Comparison of ENCODE assay signal across 20 mouse cellular contexts in the genomic region with DNA sequence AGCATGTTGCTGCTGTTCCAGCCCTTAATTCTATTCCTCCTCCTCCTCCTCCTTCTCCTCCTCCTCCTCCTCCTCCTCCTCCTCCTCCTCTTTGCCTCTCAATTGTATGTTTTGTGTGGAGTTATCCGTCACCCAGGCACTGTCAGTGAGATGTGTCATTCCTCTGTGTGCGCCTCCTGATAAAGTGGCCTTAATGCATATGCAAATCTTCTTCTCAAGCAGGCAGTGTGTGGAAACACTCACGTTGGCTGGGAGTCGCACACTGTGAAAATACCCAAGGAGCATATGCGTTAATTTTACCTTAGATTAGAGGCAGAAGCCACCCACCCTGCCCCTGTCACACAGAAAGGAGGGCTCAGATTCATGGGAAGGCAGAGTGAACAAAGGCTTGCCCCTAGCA.
A peak's percentile ranks its signal among the peaks of the same experiment; 100 is the strongest.
DNase-seq lines count a peak whose midpoint lies in the region; ATAC-seq and TF ChIP-seq lines count a peak whose summit lies in the region.
"Had no signal": no experiment of that assay in that cellular context is flagged by ENCODE, and none has a peak within 500 bp of the region (broad histone marks: within the 10 kb centered on the region; RNA-seq: fewer than 3 reads in every experiment).

No protein-coding gene starts in this region.

- H3K4me3 ChIP-seq in liver, embryonic 11.5 days (ENCODE audit: low read depth, low read length): no peak overlapping the region
- H3K4me3 ChIP-seq in liver, postnatal 0 days (ENCODE audit: low read depth, low read length): no peak overlapping the region
- H3K4me3 ChIP-seq in hindbrain, embryonic 14.5 days (replicated peaks; ENCODE audit: low read length): no peak overlapping the region
- H3K4me3 ChIP-seq: embryonic facial prominence, embryonic 12.5 days; intestine, embryonic 15.5 days; kidney, embryonic 15.5 days; midbrain, embryonic 10.5 days had no signal

- peak; percentile 57; the same call in 1 of the 2 replicates for ATAC-seq in liver, embryonic 11.5 days (replicated peaks; ENCODE audit: low FRiP score)
- no peak for ATAC-seq in liver, postnatal 0 days
- peak; percentile 24; the same call in 1 of the 2 replicates for ATAC-seq in hindbrain, embryonic 14.5 days (ENCODE audit: low FRiP score)
- ATAC-seq: intestine, embryonic 15.5 days had no signal

- TF ChIP-seq CTCF in liver, postnatal 0 days (IDR thresholded peaks at IDR 0.05; ENCODE audit: low read depth): no peak

- H3K9ac ChIP-seq in liver, embryonic 11.5 days (ENCODE audit: low read depth, low read length): no peak overlapping the region
- H3K9ac ChIP-seq in liver, postnatal 0 days (replicated peaks): no peak overlapping the region
- no peak overlapping the region for H3K9ac ChIP-seq in hindbrain, embryonic 14.5 days
- H3K9ac ChIP-seq: embryonic facial prominence, embryonic 12.5 days; intestine, embryonic 15.5 days; kidney, embryonic 15.5 days had no signal

- H3K9me3 ChIP-seq in liver, embryonic 11.5 days (ENCODE audit: control insufficient read depth, low read length): no peaks in the 10 kb centered on the region
- no peaks in the 10 kb centered on the region for H3K9me3 ChIP-seq in liver, postnatal 0 days (ENCODE audit: low read length)
- H3K9me3 ChIP-seq in hindbrain, embryonic 14.5 days (ENCODE audit: control insufficient read depth, low read length): no peaks in the 10 kb centered on the region
- H3K9me3 ChIP-seq: embryonic facial prominence, embryonic 12.5 days; intestine, embryonic 15.5 days; kidney, embryonic 15.5 days; midbrain, embryonic 10.5 days had no signal

- no peaks in the 10 kb centered on the region for H3K36me3 ChIP-seq in liver, embryonic 11.5 days (ENCODE audit: control insufficient read depth, insufficient read depth, low read length)
- no peaks in the 10 kb centered on the region for H3K36me3 ChIP-seq in liver, postnatal 0 days (replicated peaks; ENCODE audit: insufficient read depth, low read length)
- no peaks in the 10 kb centered on the region for H3K36me3 ChIP-seq in hindbrain, embryonic 14.5 days (replicated peaks; ENCODE audit: control insufficient read depth, insufficient read depth)
- H3K36me3 ChIP-seq: embryonic facial prominence, embryonic 12.5 days; intestine, embryonic 15.5 days; kidney, embryonic 15.5 days; midbrain, embryonic 10.5 days had no signal

- no peaks in the 10 kb centered on the region for H3K4me1 ChIP-seq in liver, embryonic 11.5 days (replicated peaks; ENCODE audit: control insufficient read depth, insufficient read depth, low read length)
- H3K4me1 ChIP-seq in liver, postnatal 0 days (ENCODE audit: insufficient read depth): no peaks in the 10 kb centered on the region
- H3K4me1 ChIP-seq in hindbrain, embryonic 14.5 days (replicated peaks; ENCODE audit: control insufficient read depth, insufficient read depth, low read length): no peaks in the 10 kb centered on the region
- H3K4me1 ChIP-seq: embryonic facial prominence, embryonic 12.5 days; intestine, embryonic 15.5 days; kidney, embryonic 15.5 days had no signal

- H3K4me2 ChIP-seq in liver, embryonic 11.5 days: no peak overlapping the region
- no peak overlapping the region for H3K4me2 ChIP-seq in liver, postnatal 0 days (ENCODE audit: low read depth, low read length)
- H3K4me2 ChIP-seq in hindbrain, embryonic 14.5 days (replicated peaks): no peak overlapping the region
- H3K4me2 ChIP-seq: embryonic facial prominence, embryonic 12.5 days; intestine, embryonic 15.5 days; kidney, embryonic 15.5 days had no signal

- TF ChIP-seq EP300 in liver, postnatal 0 days (IDR thresholded peaks at IDR 0.05; ENCODE audit: low read depth): no peak

- 45% methylated on average over 5 of the region's 5 CpGs for WGBS in liver, embryonic 11.5 days
- WGBS in liver, postnatal 0 days (ENCODE audit: insufficient replicate concordance): 35% methylated on average over 5 of the region's 5 CpGs
- WGBS in hindbrain, embryonic 14.5 days: 12% methylated on average over 5 of the region's 5 CpGs

- no peaks in the 10 kb centered on the region for H3K27me3 ChIP-seq in liver, embryonic 11.5 days (replicated peaks; ENCODE audit: control insufficient read depth, insufficient read depth, low read length)
- H3K27me3 ChIP-seq in liver, postnatal 0 days (ENCODE audit: insufficient read depth, low read length): no peaks in the 10 kb centered on the region
- no peaks in the 10 kb centered on the region for H3K27me3 ChIP-seq in hindbrain, embryonic 14.5 days (ENCODE audit: control insufficient read depth, insufficient read depth, low read length)
- H3K27me3 ChIP-seq: CH12.LX; intestine, embryonic 15.5 days had no signal

- intact Hi-C loops in heart, postnatal 25 days (cut with DNase I): no loop called here

- no peak overlapping the region for H3K27ac ChIP-seq in liver, embryonic 11.5 days (ENCODE audit: low read depth, low read length)
- H3K27ac ChIP-seq in liver, postnatal 0 days (ENCODE audit: low read depth): no peak overlapping the region
- H3K27ac ChIP-seq in hindbrain, embryonic 14.5 days: no peak overlapping the region
- H3K27ac ChIP-seq: embryonic facial prominence, embryonic 12.5 days; intestine, embryonic 15.5 days; kidney, embryonic 15.5 days; midbrain, embryonic 10.5 days had no signal

- DNase-seq in embryo, embryonic 11 days: peak; percentile 17
- DNase-seq in embryo, embryonic 10 days (ENCODE audit: low spot score): no peak
- DNase-seq in liver, embryonic 11.5 days (ENCODE audit: low spot score): no peak
- no peak for DNase-seq in liver, postnatal 0 days
- peak; percentile 32 for DNase-seq in brain, adult 2 months (ENCODE audit: low read depth, low spot score)
- DNase-seq in hindbrain, embryonic 14.5 days (ENCODE audit: low spot score): no peak
- no peak for DNase-seq in heart, postnatal 25 days (ENCODE audit: low spot score)
- no peak for DNase-seq in urinary bladder, postnatal 14 days (ENCODE audit: low spot score)
- DNase-seq: adrenal gland, postnatal 10 days; cerebellum, postnatal 14 days; gastrocnemius, postnatal 14 days; heart, postnatal 14 days; lung, postnatal 10 days; retina, postnatal 1 day; thymus, postnatal 4 days had no signal

Comparison
In these comparisons a context has a peak if more than half of its experiments do, and no peak if none do; other contexts are left out.
1. DNase-seq: peak in embryo, embryonic 11 days (single experiment) and brain, adult 2 months (single experiment); none in embryo, embryonic 10 days (single experiment), liver, embryonic 11.5 days (single experiment), liver, postnatal 0 days (single experiment), hindbrain, embryonic 14.5 days (single experiment), heart, postnatal 25 days (single experiment) and urinary bladder, postnatal 14 days (single experiment).